Mouse (Mus musculus) forelimb bud, embryonic 11.5 days (tissue): ENCODE results near the gene Nhlh1.

ENCODE experiments used
- DNase-seq: peaks from one replicate; pipeline ENCODE4 v3.0.0-alpha.2; 2012; ENCODE audit warnings: low read depth, low spot score

Nhlh1 gene

GRCm38 (mm10) chr1:172016660-172017516 is 40.5 kb downstream of the Nhlh1 start:
- peak; percentile 61 for DNase-seq

DNA sequence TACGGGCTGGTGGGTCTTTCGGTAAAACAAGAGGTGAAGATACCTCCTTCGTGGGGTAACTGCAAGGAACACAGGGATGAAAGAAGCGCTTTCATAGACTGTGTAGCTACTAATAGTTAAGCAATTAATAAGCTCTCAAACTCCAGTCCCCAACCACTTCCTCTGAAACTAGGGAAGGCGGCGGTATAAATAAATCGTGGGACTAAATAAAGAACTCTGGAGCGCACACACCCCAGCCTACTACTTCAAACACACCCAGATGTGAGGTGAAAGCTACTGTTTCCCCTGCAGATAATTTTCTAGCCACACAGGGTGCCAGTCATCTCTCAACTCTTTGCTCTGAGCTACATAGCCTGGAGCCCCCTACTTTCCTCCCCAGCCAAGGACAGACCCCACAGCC is 41.3 kb downstream of the Nhlh1 start:
- DNase-seq, result no peak

DNA sequence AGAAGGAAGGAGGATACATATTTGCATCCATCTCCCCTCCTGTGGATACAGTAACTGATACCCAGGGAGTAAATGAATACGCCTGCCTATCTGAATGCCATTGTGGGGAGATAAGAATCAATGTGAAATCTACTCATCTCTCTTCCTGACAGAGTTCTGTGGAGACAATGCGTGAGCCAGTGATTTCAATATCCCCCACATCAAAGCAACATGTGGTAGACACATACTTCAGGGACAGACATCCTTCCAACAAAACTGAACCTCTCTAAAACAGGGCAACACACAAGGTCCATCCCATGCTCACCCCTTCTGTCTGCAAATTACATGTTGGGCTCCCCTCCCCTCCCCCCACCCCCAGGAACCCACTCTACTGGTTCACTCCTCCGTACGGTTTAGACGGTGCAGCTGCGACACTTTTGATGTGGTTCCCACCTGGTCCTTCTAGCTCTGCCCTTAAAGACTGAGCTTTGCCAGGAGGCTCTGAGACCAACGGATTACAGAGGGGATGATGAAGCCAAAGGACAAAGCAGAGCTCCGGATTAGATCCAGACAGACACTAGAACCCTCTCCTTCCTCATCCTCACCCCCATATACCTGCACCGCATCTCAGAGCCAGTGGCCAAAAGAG is 41.9 kb downstream of the Nhlh1 start:
- DNase-seq, result no peak

GRCm38 (mm10) chr1:172014771-172015170 is 42.6 kb downstream of the Nhlh1 start:
- DNase-seq, result no peak

DNA sequence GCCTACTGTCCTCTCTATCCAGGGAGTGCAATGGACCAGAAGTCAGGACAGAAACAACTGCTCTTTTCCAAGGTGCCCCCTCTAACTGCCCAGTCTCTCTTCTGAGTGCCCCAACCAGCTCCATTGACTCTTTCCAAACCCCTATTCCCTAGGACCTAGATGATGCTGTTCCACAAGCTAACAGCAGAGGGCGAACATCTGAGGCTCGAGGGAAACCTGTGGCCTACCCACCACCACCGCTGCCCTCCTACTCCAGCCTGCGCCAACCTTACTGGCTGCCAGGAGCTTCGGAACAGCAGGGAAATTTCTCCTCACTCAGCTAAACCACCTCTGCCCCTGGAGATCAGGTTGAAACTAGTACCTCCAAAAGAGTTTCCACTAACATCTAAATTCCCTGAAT is 45.3 kb downstream of the Nhlh1 start:
- peak; percentile 73 for DNase-seq

DNA sequence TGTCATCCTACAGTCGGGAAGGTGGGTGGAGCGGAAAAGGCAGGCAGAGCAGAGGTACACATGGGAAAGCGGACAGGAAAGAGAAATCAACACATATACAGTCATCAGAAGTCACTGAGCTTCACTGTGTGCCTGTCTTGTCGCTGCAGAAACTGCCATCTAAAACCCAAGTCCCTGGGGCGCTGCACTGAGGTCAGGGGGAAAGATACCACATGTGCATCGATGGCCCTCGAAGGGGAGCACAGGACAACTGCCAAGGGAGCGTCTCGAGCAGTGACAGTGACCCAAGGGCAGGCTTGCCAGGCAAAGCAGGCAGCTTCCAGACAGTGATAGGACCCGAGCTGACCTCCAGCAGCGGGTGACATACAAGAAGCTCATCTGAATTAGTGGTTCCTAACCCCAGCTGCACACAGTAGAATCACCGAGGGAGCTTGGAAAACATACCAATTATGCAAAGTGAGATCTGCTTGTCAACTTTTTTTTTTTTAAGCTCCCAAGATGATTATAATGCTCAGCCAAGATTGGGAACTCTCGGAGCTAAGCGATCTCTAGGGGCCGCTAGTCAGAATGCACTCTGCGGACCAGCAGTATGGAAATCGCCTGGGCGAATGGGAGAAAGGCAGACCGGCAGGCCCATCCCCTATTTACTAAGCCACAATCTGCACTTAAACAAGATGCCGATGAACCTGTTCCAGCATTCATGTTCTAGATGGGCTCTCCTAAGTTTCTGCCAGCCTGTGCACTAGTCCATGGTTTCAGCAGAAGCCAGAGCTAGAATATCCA is 47.1 kb downstream of the Nhlh1 start:
- no peak for DNase-seq

DNA sequence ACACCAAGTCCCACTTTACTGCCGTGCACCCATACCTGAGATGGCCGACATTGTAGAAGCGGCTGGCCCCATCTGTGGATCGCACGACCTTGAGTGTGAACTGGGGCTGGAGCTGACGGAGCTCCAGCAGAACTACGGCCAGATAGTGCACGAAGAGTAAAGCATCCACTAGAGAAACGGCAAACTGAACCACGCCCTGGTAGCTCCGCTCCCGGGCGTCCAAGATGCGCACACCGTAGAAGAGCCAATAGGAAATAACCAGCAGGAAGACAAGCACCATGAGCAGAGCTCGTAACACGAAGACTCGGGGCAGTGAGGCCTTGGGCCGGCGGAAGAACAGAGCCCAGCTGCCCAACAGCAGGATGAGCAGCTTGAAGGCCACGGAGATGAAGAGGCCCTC is 48.0 kb downstream of the Nhlh1 start:
- no peak for DNase-seq

- DNase-seq, result no peak
Observed at GRCm38 (mm10) chr1:172008351-172008750, 49.0 kb downstream of the Nhlh1 start.

DNA sequence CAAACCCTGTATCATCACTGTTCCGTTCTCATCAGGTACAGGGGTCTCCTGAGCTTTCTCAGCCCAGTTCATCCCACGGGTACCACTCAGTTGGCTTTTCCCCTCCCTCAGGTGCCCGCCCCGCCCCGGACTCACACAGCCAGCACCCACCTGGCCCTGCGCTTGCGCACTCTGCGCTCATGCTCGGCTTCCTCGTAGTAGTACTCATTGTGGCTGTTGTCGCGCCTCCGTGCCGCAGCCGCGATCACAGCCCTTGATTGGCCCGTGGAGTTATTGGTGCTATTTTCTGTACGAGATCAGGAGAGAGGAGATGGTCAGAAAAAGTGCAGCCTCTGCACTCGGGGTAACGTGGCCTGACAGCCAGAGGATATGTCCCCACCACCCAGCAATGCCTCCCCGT is 49.6 kb downstream of the Nhlh1 start:
- DNase-seq, result no peak
